Mouse (Mus musculus): Measurements from ENCODE around the gene Rnf169.

DNA sequence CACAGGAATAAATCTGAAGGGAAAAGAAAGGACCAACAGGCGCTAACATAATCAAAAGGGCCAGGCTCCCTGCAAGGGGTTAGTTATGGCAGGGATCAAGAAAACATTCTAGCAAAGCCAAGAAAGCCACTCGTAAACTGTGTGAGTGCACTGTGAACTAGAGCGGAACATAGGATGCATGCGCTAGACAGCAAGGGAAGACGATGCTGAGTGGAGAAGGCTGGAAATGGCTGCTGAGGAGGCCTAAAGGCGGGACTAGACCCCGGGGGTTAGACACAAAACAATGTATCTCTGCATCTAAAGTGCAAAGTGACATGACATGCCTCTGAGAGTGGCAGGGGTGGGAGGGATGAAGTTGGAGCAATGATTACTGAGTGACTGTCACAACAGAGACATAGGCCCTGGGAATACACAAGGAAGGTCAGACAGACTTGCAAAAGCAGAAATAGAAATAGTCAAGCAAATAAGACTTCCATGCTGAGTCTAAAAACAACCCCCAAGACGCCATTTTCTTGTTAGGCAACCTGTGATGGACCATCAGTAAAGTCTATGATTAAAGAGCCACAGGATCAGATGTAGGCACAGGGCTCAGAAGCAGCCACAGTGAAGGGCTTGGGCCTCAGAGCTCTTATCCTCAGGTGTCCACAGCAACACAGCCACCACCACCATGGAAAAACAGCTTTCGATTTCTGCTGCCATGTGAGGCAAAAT, 14.1 kb downstream of the Rnf169 start:
- TF ChIP-seq EP300 (optimal IDR thresholded peaks at IDR 0.05) (no peak), CTCF (IDR thresholded peaks at IDR 0.05; ENCODE audit: low read depth) (no peak)

Data from stomach, postnatal 0 days (tissue).